Mouse (Mus musculus) macrophage (primary cell): ENCODE measurements at regions not wholly inside any gene's neighbourhood (a gene's known extent, or its start where the extent isn't known, plus 50 kb on each side); places are given as distances from the start of the nearest gene placed in this dataset.

Experiments used
- H3K27ac ChIP-seq: fragments of 350-480 bp; formaldehyde crosslinking; 2 replicates; pipeline ENCODE4 v1.9.0; 2021
- H3K36me3 ChIP-seq: fragments of 350-480 bp; formaldehyde crosslinking; 2 replicates; pipeline ENCODE4 v1.9.0; 2021; ENCODE audit errors: inconsistent target
- H3K4me3 ChIP-seq: fragments of 350-480 bp; formaldehyde crosslinking; 2 replicates; pipeline ENCODE4 v1.9.0; 2021; ENCODE audit errors: inconsistent target
- H3K79me2 ChIP-seq: fragments of 350-480 bp; formaldehyde crosslinking; 2 replicates; pipeline ENCODE4 v1.9.0; 2021; ENCODE audit errors: inconsistent target
- WGBS: methylation state at CpG from one replicate; pipeline ENCODE4 v1.1.7; 2026; ENCODE audit warnings: inconsistent platforms; ENCODE audit not compliant: missing documents; 5-methylcytosine and 5-hydroxymethylcytosine counted together

DNA sequence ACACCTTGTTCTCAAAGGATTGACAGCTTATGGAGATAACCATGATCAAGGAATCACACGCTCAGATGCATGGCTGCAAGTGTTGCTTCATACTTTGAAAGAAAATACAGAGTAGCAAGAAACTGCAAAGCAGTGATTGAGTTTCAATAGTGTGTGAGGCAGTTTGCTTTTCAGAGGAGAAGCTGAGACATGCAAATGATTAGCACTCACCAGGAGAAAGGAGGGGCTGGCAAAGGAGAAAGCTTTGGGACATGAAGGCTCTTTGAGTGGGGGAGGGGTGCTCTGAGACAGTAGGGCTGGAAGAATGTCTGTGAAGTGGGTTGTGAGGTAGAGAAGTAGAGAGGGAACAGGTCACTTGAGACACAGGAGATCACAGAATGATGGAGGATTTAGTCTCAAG is 238.7 kb upstream of the Fggy start:
- Histone ChIP-seq H3K27ac (no peak overlapping the region), H3K36me3 (no peaks in the 10 kb centered on the region), H3K4me3 (no peak overlapping the region), H3K79me2 (no peaks in the 10 kb centered on the region)
- WGBS, result 95% methylated on average over 1 of the region's 1 CpGs

DNA sequence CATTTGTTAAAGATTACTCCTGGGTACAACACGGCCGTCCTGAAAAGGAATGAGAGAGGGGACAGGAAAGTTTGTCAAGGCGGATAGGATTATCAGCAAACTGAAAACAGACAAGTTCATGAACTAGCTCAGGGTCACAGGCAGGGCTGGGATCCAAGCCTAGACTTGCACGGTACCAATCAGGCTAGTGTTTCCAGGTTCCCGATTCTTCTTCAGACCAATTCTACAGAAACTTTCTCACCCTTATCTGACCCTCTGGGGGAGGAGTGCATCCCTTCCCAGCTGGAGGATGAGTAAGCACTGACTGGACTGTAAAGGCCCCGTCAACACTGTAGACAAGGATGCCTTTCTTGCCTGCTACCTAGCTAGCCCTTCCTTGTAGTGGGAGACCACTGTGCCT is 238.3 kb upstream of the Fggy start:
- Histone ChIP-seq H3K4me3 (no peak overlapping the region), H3K27ac (no peak overlapping the region), H3K36me3 (no peaks in the 10 kb centered on the region), H3K79me2 (no peaks in the 10 kb centered on the region)
- WGBS, result over 99% methylated on average over 6 of the region's 6 CpGs

DNA sequence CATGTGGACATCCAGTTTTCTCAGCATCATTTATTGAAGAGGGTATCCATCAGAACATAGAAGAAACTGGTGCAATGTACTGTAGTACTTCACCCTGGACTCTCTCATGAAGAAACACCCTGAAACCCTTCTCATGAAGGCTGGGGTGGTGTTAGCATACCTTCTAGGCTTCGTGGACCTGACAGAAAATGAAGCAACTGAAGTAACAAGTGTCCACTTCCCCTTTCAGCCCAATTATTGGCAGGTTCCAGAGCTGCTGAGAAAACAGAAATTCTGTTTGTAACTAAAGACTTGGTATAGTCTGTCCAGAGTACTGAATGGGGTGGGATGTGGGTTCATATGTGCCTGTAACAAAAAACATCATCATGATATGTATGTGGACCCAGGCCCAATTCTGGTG is 231.4 kb upstream of the Fggy start:
- H3K79me2 ChIP-seq, result no peaks in the 10 kb centered on the region
- no peak overlapping the region for H3K4me3 ChIP-seq
- 8% methylated on average over 1 of the region's 1 CpGs for WGBS
- no peak overlapping the region for H3K27ac ChIP-seq
- H3K36me3 ChIP-seq, result no peaks in the 10 kb centered on the region

DNA sequence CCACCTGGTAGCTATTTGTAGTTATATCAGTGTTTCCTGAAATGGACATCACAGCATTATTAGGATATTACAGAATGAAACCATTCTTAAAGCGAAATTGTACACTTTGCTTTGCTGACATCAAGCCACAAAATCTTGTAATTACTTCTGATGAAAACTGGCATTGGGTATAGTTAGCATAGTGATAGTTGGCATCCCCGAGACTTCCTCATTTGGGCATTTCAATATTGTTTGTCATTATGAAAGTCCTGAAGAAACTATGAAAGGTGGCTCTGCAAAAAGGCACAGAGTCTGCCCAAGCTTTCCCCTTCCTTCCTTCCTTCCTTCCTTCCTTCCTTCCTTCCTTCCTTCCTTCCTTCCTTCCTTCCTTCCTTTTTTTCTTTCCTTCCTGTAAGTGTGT is 217.5 kb upstream of the Fggy start:
- H3K27ac ChIP-seq, result no peak overlapping the region
- H3K4me3 ChIP-seq, result no peak overlapping the region
- 20% methylated on average over 2 of the region's 2 CpGs for WGBS
- no peaks in the 10 kb centered on the region for H3K79me2 ChIP-seq
- H3K36me3 ChIP-seq, result no peaks in the 10 kb centered on the region

DNA sequence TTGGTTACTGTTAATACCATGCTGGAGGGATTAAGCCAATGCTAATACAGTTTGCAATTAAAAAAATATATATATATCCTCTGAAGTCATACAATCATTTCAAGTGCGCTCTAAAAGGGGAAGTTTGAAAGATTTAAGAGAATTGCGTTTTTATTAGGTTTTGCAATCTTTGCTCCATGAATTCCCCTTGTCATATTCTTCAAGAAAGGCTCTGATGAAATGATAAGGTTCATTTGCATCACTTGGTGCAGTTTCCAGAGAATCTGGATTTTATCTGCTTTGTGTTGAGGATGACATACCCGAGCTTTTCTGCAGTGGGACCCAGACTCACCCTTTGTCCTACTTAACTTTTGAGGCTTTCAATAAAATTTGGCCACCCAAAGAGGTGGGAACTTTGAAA is 216.4 kb upstream of the Fggy start:
- H3K4me3 ChIP-seq, result no peak overlapping the region
- H3K36me3 ChIP-seq, result no peaks in the 10 kb centered on the region
- H3K79me2 ChIP-seq, result no peaks in the 10 kb centered on the region
- WGBS, result 0% methylated on average over 3 of the region's 3 CpGs
- H3K27ac ChIP-seq, result peak overlapping the region; percentile 60

DNA sequence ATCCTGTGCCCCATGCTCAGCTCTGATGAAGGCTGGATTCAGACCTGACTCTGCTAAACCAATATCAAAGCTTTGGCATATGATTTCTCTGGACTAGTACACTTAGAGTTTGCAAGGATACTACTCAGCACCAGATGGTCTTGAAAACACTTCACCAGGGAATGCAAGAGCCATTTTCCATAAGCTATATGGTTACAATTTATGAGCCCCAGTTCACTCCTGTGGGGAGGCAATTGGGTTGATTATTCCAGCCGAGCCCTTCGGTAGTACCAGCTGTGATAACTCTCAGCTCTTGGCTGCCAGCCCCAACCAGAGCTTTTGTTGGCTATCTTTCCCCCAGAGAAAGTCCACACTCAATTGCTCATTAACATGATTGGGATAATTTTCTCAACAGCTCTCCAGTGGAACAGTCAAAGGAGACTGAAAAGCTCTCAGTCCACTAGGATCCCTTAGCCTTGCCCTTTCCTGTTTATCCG is 210.5 kb upstream of the Fggy start:
- no peak overlapping the region for H3K4me3 ChIP-seq
- WGBS, result 95% methylated on average over 3 of the region's 3 CpGs
- H3K36me3 ChIP-seq, result no peaks in the 10 kb centered on the region
- no peak overlapping the region for H3K27ac ChIP-seq
- no peaks in the 10 kb centered on the region for H3K79me2 ChIP-seq

DNA sequence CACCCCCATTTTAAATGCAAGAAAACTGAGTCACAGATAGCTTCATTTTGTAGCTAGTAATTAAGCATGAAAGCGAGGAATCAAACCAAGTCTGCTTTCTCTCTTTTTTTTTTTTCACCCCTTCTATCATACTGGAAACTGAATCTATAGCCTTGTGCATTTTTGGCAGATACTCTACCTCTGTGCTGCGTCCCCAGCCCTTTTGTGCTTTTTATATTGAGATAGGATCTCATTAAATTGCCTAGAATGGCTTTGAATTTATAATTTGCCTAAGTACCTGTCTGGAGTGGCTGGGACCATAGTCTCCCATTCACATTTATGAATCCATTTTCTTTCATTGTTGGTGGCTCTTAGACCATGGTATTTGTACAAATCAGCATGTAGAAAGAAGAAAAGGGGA is 209.9 kb upstream of the Fggy start:
- 96% methylated on average over 2 of the region's 2 CpGs for WGBS

DNA sequence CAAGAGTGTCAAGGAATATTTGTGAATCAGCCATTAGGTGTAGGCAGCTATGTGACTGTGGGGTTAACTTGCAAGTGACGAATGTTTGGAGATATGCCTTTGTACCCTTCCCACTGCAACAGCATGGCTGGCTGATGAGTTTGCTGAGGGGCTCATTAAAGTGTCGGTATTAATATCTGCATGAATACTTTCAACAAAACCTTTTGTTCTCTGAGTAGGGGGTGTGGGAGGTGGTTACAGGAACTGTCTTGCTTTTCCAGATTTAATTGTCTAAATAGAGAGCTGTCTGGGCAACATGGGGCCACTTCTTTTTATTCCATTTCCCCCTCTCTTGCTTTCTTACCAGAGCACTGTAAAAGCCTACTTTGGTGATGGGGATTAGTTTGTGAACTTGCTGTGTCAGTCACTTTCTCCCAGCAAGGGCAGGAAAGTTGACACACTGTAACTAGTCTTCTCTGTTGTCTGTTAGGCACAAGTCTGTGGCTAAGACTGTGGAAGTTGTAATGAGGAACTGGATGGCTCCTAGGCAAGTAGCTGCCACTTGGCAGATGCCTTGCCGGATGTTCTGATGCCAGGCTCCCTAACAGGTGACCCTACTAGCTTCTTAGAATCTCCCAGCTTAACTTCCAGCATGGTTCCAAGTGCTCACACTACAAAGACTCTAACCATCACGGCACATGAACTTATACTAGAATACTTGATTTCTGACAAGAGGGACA is 208.7 kb upstream of the Fggy start:
- 51% methylated on average over 4 of the region's 4 CpGs for WGBS
- Histone ChIP-seq H3K27ac (no peak overlapping the region), H3K79me2 (no peaks in the 10 kb centered on the region), H3K4me3 (no peak overlapping the region), H3K36me3 (no peaks in the 10 kb centered on the region)

More for the DNA sequence above, 209.9 kb upstream of the Fggy start:
- Histone ChIP-seq H3K79me2 (no peaks in the 10 kb centered on the region), H3K27ac (no peak overlapping the region), H3K36me3 (no peaks in the 10 kb centered on the region), H3K4me3 (no peak overlapping the region)

DNA sequence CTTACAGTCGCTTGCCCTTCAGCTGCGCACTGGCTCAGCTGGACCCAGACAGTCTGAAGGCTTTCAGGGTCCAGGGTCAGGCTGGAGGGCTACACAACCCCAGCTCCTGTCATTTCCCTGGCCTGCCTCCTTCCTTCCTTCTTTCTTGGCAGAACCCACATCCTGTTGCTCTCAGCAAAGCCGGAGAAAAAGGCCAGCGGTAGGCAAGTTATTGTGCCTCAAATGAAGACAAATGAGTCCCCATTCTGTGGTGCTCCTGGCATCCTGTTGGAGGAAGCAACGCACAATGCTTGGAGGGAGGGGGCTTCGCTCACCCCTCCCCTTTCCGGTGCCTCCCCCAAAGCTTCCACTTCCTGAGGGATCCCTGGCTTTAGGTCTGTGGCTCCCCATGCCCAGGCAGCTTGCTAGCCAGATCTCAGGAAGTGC is 203.4 kb upstream of the Fggy start:
- no peaks in the 10 kb centered on the region for H3K79me2 ChIP-seq
- WGBS, result 5% methylated on average over 6 of the region's 7 CpGs
- no peak overlapping the region for H3K4me3 ChIP-seq
- peak overlapping the region; percentile 70 for H3K27ac ChIP-seq
- H3K36me3 ChIP-seq, result no peaks in the 10 kb centered on the region

DNA sequence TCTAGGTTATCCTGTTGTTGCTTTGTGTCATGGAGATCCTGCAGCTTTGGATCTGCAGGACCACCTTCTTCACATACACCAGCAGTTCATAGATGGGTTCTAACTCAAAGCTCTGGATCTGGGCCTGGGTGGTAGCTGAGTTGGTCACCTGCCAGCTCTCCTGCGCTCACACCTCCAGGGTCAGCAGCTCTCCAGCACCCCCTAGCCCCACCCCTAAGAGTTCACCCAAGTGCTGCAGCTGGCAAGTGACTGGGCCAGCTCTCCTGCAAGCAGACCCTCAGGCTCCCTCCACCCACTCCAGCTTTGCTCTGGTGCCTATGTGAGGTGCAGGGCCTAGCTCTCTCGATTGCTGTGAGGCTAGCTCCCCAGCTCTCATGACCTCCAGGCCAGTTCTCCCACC is 198.6 kb upstream of the Fggy start:
- H3K36me3 ChIP-seq, result no peaks in the 10 kb centered on the region
- 92% methylated on average over 1 of the region's 2 CpGs for WGBS

DNA sequence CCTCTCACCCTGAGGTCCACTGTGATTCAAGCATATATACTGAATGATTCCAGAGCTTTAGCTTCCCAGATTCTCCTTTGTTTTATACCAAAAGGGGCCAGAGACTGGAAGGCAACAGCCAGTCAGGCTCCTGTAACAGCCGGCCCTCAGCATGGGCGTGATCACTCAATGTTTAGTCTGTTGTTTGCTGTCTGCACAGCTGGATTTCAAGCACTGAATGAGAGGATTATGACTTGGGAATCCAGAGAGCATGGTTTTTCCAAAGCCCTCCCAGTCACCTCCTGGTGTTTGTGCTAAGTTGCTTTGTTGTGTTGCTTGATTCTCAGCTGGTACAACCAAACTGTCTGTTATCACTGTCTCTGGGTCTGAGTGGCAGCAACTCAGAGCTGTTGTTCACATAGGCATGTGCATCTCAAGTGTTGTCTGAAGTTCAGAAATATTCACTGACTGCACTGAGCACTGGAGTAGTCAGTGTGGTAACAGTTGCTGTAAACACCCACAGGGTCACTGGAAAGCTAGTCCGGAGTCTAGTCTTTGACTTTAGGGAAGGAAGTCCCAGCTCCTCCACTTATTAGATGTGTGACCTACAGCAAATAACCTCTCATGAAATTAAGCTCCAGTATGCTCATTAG is 196.9 kb upstream of the Fggy start:
- WGBS, result 67% methylated on average over 3 of the region's 3 CpGs
- Histone ChIP-seq H3K36me3 (no peaks in the 10 kb centered on the region), H3K79me2 (no peaks in the 10 kb centered on the region), H3K4me3 (no peak overlapping the region), H3K27ac (no peak overlapping the region)

More for the DNA sequence above, 198.6 kb upstream of the Fggy start:
- Histone ChIP-seq H3K4me3 (no peak overlapping the region), H3K79me2 (no peaks in the 10 kb centered on the region), H3K27ac (no peak overlapping the region)

DNA sequence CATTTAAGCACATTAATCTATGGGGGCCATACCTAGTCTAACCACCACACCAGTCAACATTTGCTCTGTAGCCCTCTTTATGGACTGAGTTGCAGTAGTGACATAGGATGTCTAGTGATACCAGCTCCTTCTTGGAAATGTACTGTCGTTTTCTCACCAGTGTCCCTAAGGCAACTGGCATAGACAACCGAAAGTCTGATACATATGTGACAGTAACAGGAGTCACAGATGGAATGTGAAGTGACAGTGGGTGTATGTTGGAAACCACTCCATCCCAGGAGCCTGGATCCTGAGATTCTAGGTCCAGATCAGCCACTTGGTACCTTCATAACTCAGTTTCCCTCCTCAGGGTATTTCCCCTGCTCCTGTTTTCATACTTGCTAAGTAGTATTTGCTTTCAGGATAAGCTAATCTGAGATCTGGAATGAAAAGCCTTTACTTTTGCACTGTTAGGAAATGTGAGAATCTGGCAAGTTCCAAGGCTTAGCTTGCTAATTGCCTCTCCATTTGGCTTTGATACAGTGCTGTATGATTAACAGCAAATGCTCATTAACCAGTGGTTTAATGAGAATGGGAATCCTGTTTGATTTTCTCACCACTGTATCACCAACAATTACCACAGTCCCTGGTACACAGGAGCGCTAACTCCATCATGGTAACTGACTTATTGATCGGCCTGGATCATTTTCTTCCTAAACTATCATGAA is 192.8 kb upstream of the Fggy start:
- WGBS, result 97% methylated on average over 4 of the region's 4 CpGs
- H3K79me2 ChIP-seq, result no peaks in the 10 kb centered on the region

DNA sequence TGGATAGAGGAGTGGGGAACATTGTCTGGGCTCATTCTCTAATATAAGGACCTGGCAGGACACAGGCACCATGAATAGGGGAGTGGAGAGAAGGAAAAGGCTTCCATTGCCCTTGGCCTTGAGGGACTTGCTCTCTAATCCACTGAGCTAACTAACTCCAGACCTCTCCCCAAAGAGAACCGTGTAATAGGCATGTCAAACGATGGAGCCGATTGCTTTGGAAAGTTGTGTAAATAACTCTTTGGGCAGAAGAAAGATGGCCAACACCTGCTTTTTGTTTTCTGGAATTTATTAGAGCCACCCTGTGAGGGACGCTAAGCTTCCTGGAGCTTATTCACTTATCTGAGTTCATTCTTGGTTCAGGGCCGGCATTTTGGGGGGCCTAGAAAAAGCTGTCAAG is 180.9 kb upstream of the Fggy start:
- no peaks in the 10 kb centered on the region for H3K36me3 ChIP-seq
- WGBS, result 96% methylated on average over 5 of the region's 5 CpGs
- no peak overlapping the region for H3K27ac ChIP-seq
- no peaks in the 10 kb centered on the region for H3K79me2 ChIP-seq
- H3K4me3 ChIP-seq, result no peak overlapping the region

More for the DNA sequence above, 192.8 kb upstream of the Fggy start:
- no peak overlapping the region for H3K4me3 ChIP-seq
- no peak overlapping the region for H3K27ac ChIP-seq
- H3K36me3 ChIP-seq, result no peaks in the 10 kb centered on the region

DNA sequence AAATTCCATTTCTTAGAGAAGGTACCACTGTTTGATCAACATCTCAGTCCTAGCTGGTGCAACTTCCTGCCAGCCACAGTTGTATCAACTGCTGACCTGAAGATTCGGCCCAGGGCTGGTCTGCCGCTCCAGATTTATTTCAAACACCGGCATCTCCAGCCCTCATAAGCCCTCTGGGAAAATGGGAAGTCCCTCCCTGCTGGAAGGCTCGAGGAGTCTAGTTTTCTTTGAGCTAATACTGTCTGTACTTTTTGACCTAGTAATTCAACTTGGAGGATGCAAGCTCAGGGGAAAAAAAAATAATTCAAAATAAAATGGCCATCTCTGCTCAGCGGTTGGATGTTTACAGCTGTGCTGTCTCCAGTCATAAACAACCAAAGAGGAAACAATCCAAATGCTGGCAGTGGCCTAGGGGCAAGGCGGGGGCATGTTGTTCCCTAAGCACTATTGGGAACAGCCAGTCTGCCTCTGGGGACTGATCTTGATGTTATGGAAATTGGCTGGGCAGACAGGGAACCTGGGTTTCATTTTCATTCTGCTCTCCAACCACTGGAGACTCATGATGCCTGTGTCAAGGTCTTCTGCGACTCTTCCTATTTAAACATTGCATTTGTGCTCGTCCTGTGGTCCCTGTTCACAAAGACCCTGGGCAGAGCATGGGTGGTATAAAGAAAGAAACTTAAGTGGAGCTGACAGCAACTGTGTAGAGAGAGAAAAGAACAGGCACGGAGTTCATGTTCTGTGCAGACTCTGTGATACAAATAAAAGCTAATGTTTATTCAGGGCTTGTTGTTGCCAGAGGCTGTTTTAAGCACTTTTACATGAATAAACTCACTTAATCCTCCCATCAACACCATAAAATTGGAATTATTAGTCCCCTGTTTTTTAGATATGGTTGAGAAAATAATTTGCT is 179.8 kb upstream of the Fggy start:
- WGBS, result 77% methylated on average over 9 of the region's 9 CpGs
- Histone ChIP-seq H3K4me3 (no peak overlapping the region), H3K79me2 (no peaks in the 10 kb centered on the region), H3K36me3 (no peaks in the 10 kb centered on the region), H3K27ac (no peak overlapping the region)
